Mouse (Mus musculus) embryo, embryonic 11 days (tissue): Measurements from ENCODE around the gene Stkld1.
"Not testable (repeated sequence)": the region's sequence is repeated elsewhere in the genome, so short reads cannot be mapped to it uniquely, and the experiment has no call there.

ENCODE experiments used
- DNase-seq: peaks from one replicate; pipeline ENCODE4 v3.0.0-alpha.2; 2015

Gene Stkld1

GRCm38 (mm10) chr2:26933304-26934055, at the start of gene Stkld1, which contains the start of gene Surf4:
TSS of gene Stkld1 (plus strand) at chr2:26934047.
TSS of gene Surf4 (minus strand) at chr2:26933928.
- DNase-seq = peak; percentile 99

GRCm38 (mm10) chr2:26885541-26885940, 48.3 kb upstream of the Stkld1 start:
- not testable (repeated sequence) for DNase-seq

GRCm38 (mm10) chr2:26886170-26886569, 47.7 kb upstream of the Stkld1 start:
- not testable (repeated sequence) for DNase-seq

GRCm38 (mm10) chr2:26895898-26896297, 37.9 kb upstream of the Stkld1 start:
- DNase-seq = no peak

GRCm38 (mm10) chr2:26900731-26901130, 33.1 kb upstream of the Stkld1 start:
- DNase-seq = no peak

GRCm38 (mm10) chr2:26901834-26902400, 31.9 kb upstream of the Stkld1 start:
- DNase-seq = no peak

- peak; percentile 97 for DNase-seq
Measured at GRCm38 (mm10) chr2:26902467-26903220, 31.2 kb upstream of the Stkld1 start, which contains the start of gene Surf6. TSS of gene Surf6 (minus strand) at chr2:26902879.

- DNase-seq = no peak
Measured at GRCm38 (mm10) chr2:26903311-26903710, 30.5 kb upstream of the Stkld1 start.

- DNase-seq = no peak
Measured at GRCm38 (mm10) chr2:26905936-26906335, 27.9 kb upstream of the Stkld1 start.

- no peak for DNase-seq
Measured at GRCm38 (mm10) chr2:26906431-26906830, 27.4 kb upstream of the Stkld1 start.

GRCm38 (mm10) chr2:26907109-26907508, 26.7 kb upstream of the Stkld1 start:
- peak; percentile 55 for DNase-seq

GRCm38 (mm10) chr2:26908710-26909386, 25.0 kb upstream of the Stkld1 start:
- DNase-seq = no peak

GRCm38 (mm10) chr2:26909387-26909784, 24.5 kb upstream of the Stkld1 start:
- no peak for DNase-seq

- DNase-seq = peak; percentile 99
Measured at GRCm38 (mm10) chr2:26910124-26910993, 23.5 kb upstream of the Stkld1 start, which contains the start of the genes Med22 and Rpl7a. TSS of gene Med22 (minus strand) at chr2:26910677. TSS of gene Rpl7a (plus strand) at chr2:26910764.

GRCm38 (mm10) chr2:26910994-26911765, 22.7 kb upstream of the Stkld1 start:
- peak; percentile 75 for DNase-seq

- DNase-seq = no peak
Measured at GRCm38 (mm10) chr2:26912253-26912770, 21.5 kb upstream of the Stkld1 start.

- DNase-seq = no peak
Measured at GRCm38 (mm10) chr2:26913416-26914147, 20.3 kb upstream of the Stkld1 start.

GRCm38 (mm10) chr2:26914148-26914941, 19.5 kb upstream of the Stkld1 start:
- no peak for DNase-seq
